Mouse (Mus musculus) R1 (cell line): Measurements from ENCODE around the gene Fam131a.

ENCODE experiments used
- DNase-seq: peaks from one replicate; pipeline ENCODE4 v3.0.0-alpha.2; 2018; ENCODE audit warnings: low read depth, low spot score

Fam131a gene

DNA sequence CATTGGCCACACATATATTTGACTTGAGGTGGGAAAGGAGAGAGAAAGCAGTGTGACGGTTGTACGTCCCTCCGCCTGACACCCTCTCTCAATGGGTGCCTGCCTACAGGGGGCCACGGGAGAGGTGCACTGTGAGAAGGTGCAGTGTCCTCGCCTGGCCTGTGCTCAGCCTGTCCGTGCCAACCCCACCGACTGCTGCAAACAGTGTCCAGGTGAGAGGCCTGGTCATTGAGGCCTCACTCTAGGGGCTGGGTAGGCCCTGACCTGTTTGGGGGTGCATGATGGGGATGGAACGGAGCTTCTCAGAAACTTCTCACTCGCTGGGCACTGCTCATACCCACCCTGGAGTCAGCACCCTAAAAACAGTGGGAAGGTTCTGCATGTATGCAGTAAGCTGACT, 46.8 kb downstream of the Fam131a start:
- no peak for DNase-seq

- no peak for DNase-seq
These were observed 53.6 kb downstream of the Fam131a start for GRCm38 (mm10) chr16:20746641-20747040.

GRCm38 (mm10) chr16:20750518-20750917, 57.5 kb downstream of the Fam131a start:
- DNase-seq = no peak
